Mouse (Mus musculus) kidney, adult 8-10 months (tissue): ENCODE results near the gene Ubac2.
A peak's percentile ranks its signal among the peaks of the same experiment; 100 is the strongest.

Experiments used
- DNase-seq, 2 experiments: peaks; one replicate each; pipeline ENCODE4 v3.0.0; 2022

Gene Ubac2

GRCm38 (mm10) chr14:122060642-122061041 is 182.2 kb downstream of the Ubac2 start:
- DNase-seq = peak; percentile 56 to 87

- DNase-seq = no peak
These were observed 183.0 kb downstream of the Ubac2 start for GRCm38 (mm10) chr14:122061376-122061775.

GRCm38 (mm10) chr14:122062411-122063090 is 184.1 kb downstream of the Ubac2 start:
- DNase-seq = no peak

DNA sequence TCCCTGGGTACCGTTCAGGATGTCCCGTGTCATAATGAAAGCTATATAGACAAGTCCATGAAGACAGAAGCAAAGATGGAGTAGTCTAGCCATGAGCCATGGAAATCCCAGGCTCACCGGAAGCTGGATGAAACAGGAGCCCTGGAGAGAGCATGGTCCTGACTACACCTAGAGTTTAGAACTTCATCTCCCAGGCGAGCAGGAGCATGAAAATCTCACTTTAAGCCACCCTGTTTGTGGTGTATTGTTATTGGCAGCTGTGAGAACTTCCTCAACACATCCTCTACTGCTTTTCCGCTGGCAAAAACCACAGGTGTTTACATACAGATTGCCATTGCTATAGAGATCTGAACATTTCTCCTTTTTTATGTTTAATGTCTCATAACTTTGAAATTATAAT is 185.2 kb downstream of the Ubac2 start:
- DNase-seq = no peak

- peak; percentile 40 to 72 for DNase-seq
These were observed 186.1 kb downstream of the Ubac2 start for GRCm38 (mm10) chr14:122064519-122064918.

- DNase-seq = no peak
These were observed 187.8 kb downstream of the Ubac2 start for GRCm38 (mm10) chr14:122066243-122066642.

DNA sequence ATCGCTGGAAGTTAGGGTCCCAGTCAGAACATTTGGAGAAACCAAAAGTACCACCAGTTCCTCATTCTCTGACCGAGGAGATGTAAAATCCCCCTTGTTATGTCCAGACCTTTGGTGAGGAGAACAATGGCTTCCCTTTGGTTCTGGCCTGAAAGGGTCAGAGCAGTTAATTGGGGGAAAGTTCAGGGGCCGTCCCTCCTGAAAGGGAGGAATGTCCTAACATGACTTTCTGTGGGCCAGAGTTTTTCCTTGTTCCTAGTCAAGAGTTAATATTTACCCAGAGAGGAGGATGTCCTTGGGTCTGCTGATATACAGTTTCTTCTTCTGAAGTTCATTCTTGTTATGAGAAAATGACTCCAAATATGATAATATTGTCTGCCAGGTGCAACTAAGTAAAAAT is 189.6 kb downstream of the Ubac2 start:
- DNase-seq = peak; percentile 66 to 81

DNA sequence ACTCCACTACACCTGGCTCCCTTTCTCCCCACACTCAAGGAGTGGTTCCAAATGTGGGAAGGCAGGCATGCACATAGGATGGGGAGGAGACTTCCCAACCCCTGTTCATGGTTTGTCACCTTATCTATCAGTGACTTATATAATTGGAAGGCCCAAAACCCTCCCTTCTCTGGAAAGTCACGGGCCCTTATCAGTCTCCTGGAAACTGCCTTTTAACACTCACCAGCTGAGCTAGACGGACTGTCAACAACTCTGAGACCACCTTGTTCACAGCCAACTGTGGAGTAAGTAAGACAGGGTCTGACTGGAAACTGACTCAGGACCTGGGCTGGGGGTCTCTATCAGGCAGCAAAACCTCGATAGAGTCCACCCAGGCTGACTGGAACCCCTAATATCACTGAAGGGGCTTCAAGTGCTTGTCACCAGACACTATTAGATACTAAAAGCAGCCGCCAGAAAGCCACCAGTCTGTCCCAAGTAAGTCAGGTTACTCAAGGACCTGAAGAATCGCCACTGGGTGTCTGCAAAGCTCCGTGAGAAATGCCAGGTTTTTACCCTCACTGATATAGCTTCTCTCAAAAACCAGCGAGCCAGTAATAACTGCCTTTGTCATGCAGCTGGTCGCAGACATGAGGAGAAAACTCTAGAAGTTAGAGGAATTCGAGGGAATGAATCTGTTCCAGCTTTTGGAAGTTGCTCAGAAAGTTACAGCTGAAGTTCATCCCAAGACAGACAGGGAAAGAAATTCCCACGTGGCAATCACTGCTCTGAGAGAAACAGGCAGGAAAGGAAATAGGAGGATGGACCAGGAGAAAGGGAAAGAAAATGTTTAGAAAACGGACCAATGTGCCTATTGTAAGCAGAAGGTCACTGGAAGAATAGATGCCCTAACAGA is 190.6 kb downstream of the Ubac2 start:
- peak in 1 of 2 experiments; percentile 23 for DNase-seq

DNA sequence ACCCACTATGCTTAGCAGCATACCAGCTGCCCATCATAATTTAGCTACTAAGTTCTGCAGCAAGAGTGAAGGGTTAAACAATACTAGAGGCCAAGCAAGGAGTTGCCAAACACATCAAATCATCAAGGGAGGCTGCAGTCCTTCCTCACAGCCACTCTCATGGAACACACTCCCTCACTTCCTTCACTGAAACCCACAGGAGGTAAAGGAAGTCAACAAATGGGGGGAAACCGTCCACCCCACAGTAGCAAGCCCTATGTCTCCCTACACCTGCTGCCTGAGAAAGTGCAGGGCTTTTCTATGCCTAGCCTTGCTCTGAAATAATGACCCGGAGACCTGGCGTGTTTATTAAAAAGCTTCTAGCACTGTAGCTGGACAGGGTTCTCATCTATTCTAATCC is 191.5 kb downstream of the Ubac2 start:
- no peak for DNase-seq
